Mouse (Mus musculus): ENCODE data around the gene Zfp180. TPM values are rescaled to one million over a fixed set of nuclear protein-coding genes. Genes with fewer than 3 reads are reported as not detected.

Gene Zfp180
- polyA plus RNA-seq, 2 experiments = 19.6 to 24.4 TPM

DNA sequence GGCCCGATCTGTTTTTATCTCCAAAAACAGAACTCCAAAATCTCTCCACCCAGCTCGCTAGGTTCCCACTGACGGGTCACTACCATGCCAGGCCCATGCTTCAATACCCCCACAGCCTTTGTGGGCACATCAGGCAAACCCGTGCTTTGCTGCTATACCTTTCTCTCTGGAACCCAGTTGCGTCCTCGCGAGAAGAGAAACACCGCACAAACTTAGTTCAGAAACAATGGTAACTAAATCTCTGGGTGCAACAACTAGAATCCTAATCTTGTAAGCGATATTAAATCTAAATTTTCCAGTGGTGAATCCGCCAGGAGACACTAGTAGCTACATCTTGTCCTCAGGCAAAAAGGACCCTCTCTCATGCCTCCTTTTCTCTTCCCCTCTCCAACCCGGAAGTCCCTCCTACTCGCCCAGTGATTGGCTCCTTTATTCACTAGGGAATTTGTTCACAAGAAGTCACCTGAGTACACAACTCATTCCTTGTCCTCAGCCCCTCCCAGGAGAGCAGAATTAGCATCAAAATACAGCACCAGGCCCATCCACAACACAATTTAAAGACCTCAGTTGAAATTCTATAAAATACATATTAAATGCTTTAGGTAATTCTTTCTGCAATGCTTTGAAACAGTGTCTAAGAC is 5.9 kb downstream of the Zfp180 start:
- TF ChIP-seq POLR2A (IDR thresholded peaks at IDR 0.05; ENCODE audit: borderline replicate concordance, extremely low read depth, insufficient read depth, insufficient read length) = no peak
- Histone ChIP-seq H3K9ac (ENCODE audit: low read depth, low read length, severe bottlenecking) (no peak overlapping the region), H3K9me3 (ENCODE audit: control insufficient read depth, low read length) (no peaks in the 10 kb centered on the region), H3K4me2 (replicated peaks; ENCODE audit: low read depth, low read length, severe bottlenecking) (no peak overlapping the region), H3K4me3 (replicated peaks; ENCODE audit: low read length) (no peak overlapping the region), H3K4me1 (ENCODE audit: control insufficient read depth, insufficient read depth, low read length) (peaks cover 7% of the 10 kb centered on the region), H3K27ac (replicated peaks; ENCODE audit: low read depth, low read length) (no peak overlapping the region), H3K36me3 (ENCODE audit: control insufficient read depth, insufficient read depth, low read length) (peaks cover 16% of the 10 kb centered on the region), H3K27me3 (ENCODE audit: control insufficient read depth, insufficient read depth, low read length) (no peaks in the 10 kb centered on the region)
- WGBS = 97% methylated on average over 12 of the region's 12 CpGs
- no peak for DNase-seq (ENCODE audit: low spot score)
- no peak for ATAC-seq (ENCODE audit: low FRiP score, low read depth)

DNA sequence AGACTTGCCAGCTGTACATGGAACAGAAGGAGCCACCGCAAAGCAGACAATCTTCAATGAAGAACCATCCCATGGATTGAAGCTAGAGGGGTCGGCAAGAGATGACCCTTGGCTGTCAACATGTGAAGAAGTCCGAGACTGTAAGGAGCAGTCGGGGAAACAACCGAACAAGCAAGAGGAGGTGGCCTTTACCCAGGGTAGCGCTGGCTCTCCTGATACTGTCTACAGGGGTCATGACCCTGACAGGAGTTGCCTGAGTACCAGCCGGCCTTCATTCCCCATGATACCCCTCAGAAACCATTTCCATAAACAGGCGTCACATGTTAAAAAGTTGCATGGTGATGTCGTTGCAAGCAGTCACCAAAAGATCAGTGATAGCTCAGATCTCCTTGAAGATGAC is 22.7 kb downstream of the Zfp180 start:
- H3K9ac ChIP-seq (ENCODE audit: low read depth, low read length, severe bottlenecking) = no peak overlapping the region
- H3K27me3 ChIP-seq (ENCODE audit: control insufficient read depth, insufficient read depth, low read length) = no peaks in the 10 kb centered on the region
- no peaks in the 10 kb centered on the region for H3K4me1 ChIP-seq (ENCODE audit: control insufficient read depth, insufficient read depth, low read length)
- H3K36me3 ChIP-seq (ENCODE audit: control insufficient read depth, insufficient read depth, low read length) = peaks cover 94% of the 10 kb centered on the region
- H3K27ac ChIP-seq (replicated peaks; ENCODE audit: low read depth, low read length) = no peak overlapping the region
- H3K9me3 ChIP-seq (ENCODE audit: control insufficient read depth, low read length) = peaks cover 88% of the 10 kb centered on the region
- H3K4me3 ChIP-seq (replicated peaks; ENCODE audit: low read length) = no peak overlapping the region
- DNase-seq (ENCODE audit: low spot score) = no peak
- no peak overlapping the region for H3K4me2 ChIP-seq (replicated peaks; ENCODE audit: low read depth, low read length, severe bottlenecking)
- ATAC-seq (ENCODE audit: low FRiP score, low read depth) = no peak
- TF ChIP-seq POLR2A (IDR thresholded peaks at IDR 0.05; ENCODE audit: borderline replicate concordance, extremely low read depth, insufficient read depth, insufficient read length) = no peak
- WGBS = 92% methylated on average over 9 of the region's 9 CpGs

DNA sequence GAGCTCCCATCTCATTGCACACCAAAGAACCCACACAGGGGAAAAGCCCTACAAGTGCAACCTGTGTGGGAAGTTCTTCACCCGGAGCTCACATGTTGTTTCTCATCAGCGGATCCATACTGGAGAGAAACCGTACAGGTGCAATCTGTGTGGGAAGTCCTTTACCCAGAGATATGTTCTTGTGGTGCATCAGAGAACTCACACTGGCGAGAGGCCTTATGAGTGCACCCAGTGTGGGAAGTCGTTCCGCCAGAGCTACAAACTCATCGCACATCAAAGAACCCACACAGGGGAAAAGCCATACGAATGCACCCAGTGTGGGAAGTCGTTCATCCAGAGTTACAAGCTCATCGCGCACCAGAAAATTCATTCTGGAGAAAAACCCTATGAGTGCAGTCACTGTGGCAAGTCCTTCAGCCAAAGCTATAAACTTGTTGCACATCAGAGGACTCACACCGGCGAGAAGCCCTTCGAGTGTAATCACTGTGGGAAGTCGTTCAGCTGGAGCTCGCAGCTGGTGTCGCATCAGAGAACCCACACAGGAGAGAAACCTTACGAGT is 23.5 kb downstream of the Zfp180 start:
- Histone ChIP-seq H3K36me3 (ENCODE audit: control insufficient read depth, insufficient read depth, low read length) (peaks cover 86% of the 10 kb centered on the region), H3K9ac (ENCODE audit: low read depth, low read length, severe bottlenecking) (no peak overlapping the region), H3K4me2 (replicated peaks; ENCODE audit: low read depth, low read length, severe bottlenecking) (no peak overlapping the region), H3K27ac (replicated peaks; ENCODE audit: low read depth, low read length) (no peak overlapping the region), H3K9me3 (ENCODE audit: control insufficient read depth, low read length) (peaks cover 89% of the 10 kb centered on the region), H3K27me3 (ENCODE audit: control insufficient read depth, insufficient read depth, low read length) (no peaks in the 10 kb centered on the region), H3K4me1 (ENCODE audit: control insufficient read depth, insufficient read depth, low read length) (no peaks in the 10 kb centered on the region), H3K4me3 (replicated peaks; ENCODE audit: low read length) (no peak overlapping the region)
- DNase-seq (ENCODE audit: low spot score) (no peak), ATAC-seq (ENCODE audit: low FRiP score, low read depth) (no peak)
- TF ChIP-seq POLR2A (IDR thresholded peaks at IDR 0.05; ENCODE audit: borderline replicate concordance, extremely low read depth, insufficient read depth, insufficient read length) = no peak
- 93% methylated on average over 18 of the region's 18 CpGs for WGBS

DNA sequence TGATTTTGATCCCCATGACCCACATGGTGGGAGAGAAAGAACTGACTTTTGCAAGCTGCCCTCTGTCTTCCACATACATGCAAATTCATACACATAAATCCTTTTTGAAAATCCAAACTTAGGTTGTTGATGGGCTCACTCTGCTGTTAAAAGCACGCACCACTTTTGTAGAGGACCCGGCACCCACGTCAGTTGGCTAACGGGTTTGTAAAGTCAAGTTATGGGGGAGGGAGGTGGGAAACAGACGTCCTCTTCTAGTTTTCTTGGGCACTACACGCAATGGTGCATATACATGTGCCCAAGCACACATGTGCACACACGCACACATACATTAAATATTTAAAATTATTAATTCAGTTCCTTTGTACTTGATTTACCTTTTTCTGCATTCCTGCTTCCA is 29.1 kb downstream of the Zfp180 start:
- no peak for TF ChIP-seq POLR2A (IDR thresholded peaks at IDR 0.05; ENCODE audit: borderline replicate concordance, extremely low read depth, insufficient read depth, insufficient read length)
- H3K9ac ChIP-seq (ENCODE audit: low read depth, low read length, severe bottlenecking) = no peak overlapping the region
- H3K36me3 ChIP-seq (ENCODE audit: control insufficient read depth, insufficient read depth, low read length) = peaks cover 30% of the 10 kb centered on the region
- no peak overlapping the region for H3K27ac ChIP-seq (replicated peaks; ENCODE audit: low read depth, low read length)
- WGBS = 94% methylated on average over 7 of the region's 7 CpGs
- no peak overlapping the region for H3K4me3 ChIP-seq (replicated peaks; ENCODE audit: low read length)
- H3K4me2 ChIP-seq (replicated peaks; ENCODE audit: low read depth, low read length, severe bottlenecking) = no peak overlapping the region
- no peak for DNase-seq (ENCODE audit: low spot score)
- H3K4me1 ChIP-seq (ENCODE audit: control insufficient read depth, insufficient read depth, low read length) = no peaks in the 10 kb centered on the region
- ATAC-seq (ENCODE audit: low FRiP score, low read depth) = no peak
- peaks cover 35% of the 10 kb centered on the region for H3K9me3 ChIP-seq (ENCODE audit: control insufficient read depth, low read length)
- H3K27me3 ChIP-seq (ENCODE audit: control insufficient read depth, insufficient read depth, low read length) = no peaks in the 10 kb centered on the region

DNA sequence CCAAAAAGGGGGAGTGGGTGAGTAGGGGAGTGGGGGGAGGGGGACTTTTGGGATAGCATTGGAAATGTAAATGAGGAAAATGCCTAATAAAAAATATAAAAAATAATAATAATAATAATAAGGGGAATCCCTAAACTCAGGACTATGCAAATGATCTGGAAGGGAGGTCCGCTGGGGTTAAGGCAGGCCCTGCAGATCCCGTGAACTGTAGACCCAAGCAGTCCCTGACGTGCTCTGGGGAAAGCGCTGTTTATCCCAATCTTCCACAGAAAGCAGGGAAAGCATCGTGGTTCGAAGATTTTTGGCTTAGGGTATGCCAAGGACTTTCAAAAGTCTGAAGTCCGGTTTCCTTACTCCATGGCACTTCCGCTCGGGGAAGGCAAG is 30.0 kb downstream of the Zfp180 start:
- Histone ChIP-seq H3K27ac (replicated peaks; ENCODE audit: low read depth, low read length) (peak overlapping the region; percentile 80), H3K27me3 (ENCODE audit: control insufficient read depth, insufficient read depth, low read length) (no peaks in the 10 kb centered on the region), H3K4me1 (ENCODE audit: control insufficient read depth, insufficient read depth, low read length) (no peaks in the 10 kb centered on the region), H3K9me3 (ENCODE audit: control insufficient read depth, low read length) (peaks cover 26% of the 10 kb centered on the region), H3K4me2 (replicated peaks; ENCODE audit: low read depth, low read length, severe bottlenecking) (peak overlapping the region; percentile 65), H3K4me3 (replicated peaks; ENCODE audit: low read length) (peak overlapping the region; percentile 71), H3K9ac (ENCODE audit: low read depth, low read length, severe bottlenecking) (peak overlapping the region; percentile 79), H3K36me3 (ENCODE audit: control insufficient read depth, insufficient read depth, low read length) (peaks cover 21% of the 10 kb centered on the region)
- no peak for DNase-seq (ENCODE audit: low spot score)
- TF ChIP-seq POLR2A (IDR thresholded peaks at IDR 0.05; ENCODE audit: borderline replicate concordance, extremely low read depth, insufficient read depth, insufficient read length) = no peak
- ATAC-seq (ENCODE audit: low FRiP score, low read depth) = peak; percentile 36; the same call in 1 of the 2 replicates
- 8% methylated on average over 9 of the region's 9 CpGs for WGBS

All from limb, embryonic 14.5 days (tissue).